Mouse (Mus musculus) adrenal gland, adult 2 months (tissue): Measurements from ENCODE around the gene Oog2. TPM values are rescaled to one million over a fixed set of nuclear protein-coding genes. Genes with fewer than 3 reads are reported as not detected.
"Not testable (repeated sequence)": the region's sequence is repeated elsewhere in the genome, so short reads cannot be mapped to it uniquely, and the experiment has no call there.

ENCODE experiments used
- DNase-seq: peaks from one replicate; pipeline ENCODE4 v3.0.0; 2021
- long read RNA-seq: library from polyadenylated mRNA; stranded (forward); transcript quantifications from one replicate; pipeline ENCODE4 v2.0.0, GENCODE M21; 2021
- polyA plus RNA-seq: library from polyadenylated mRNA; depleted of rRNA; stranded (reverse); fragments of >200 nt; gene quantifications from 2 replicates; pipeline ENCODE4 v1.2.3, GENCODE M21; 2012; rRNA removed
- total RNA-seq, 2 experiments: library from RNA; stranded (reverse); gene quantifications; 2 replicates each; pipeline ENCODE4 v1.2.3; 2021

The Oog2 gene
- not detected for total RNA-seq
- not detected in 2 replicates for polyA plus RNA-seq
- long read RNA-seq: 0 reads

GRCm38 (mm10) chr4:144190419-144190818 is at the start of gene Oog2:
Oog2 (plus strand) TSS chr4:144190719.
- no peak for DNase-seq

GRCm38 (mm10) chr4:144162563-144162962 is 28.0 kb upstream of the Oog2 start, which contains the start of gene Oog3:
Oog3 (minus strand) TSS chr4:144162663.
- DNase-seq: no peak

DNA sequence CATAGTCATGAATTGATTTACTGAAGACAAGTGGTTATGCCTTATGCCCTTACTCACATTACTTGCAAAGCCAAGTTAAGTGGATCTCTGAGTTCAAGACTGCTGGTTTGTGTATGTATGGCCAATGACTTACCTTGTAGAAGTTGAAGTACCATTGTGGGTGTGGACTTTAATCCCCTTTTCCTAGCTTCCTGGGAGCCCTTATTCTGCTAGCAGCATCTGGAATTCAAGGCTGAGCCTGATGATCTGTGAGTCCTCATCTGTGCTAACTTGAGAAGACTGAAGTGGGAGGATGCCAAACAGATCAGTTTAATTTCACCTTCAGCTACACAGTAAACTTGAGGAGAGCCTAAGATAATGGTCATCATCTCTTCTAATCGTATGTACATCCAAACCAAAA is 22.7 kb downstream of the Oog2 start, which contains the start of gene C87977:
TSS of gene C87977 (minus strand) at position 101 of the 400 bp plus-strand sequence.
- not testable (repeated sequence) for DNase-seq

Other genes with a start within 250 kb of the Oog2 start
- not detected for gene Pramef25, start 239.7 kb upstream of the Oog2 start, total RNA-seq
- gene Pramef25, start 239.7 kb upstream of the Oog2 start, polyA plus RNA-seq: not detected in 2 replicates
- not detected for gene Gm13101, start 223.8 kb upstream of the Oog2 start, total RNA-seq
- gene Gm13101, start 223.8 kb upstream of the Oog2 start, polyA plus RNA-seq: not detected in 2 replicates
- gene Pramef17, start 196.3 kb upstream of the Oog2 start, total RNA-seq: not detected
- gene Pramef17, start 196.3 kb upstream of the Oog2 start, polyA plus RNA-seq: not detected in 2 replicates
- gene Pramel4, start 131.6 kb upstream of the Oog2 start, total RNA-seq: not detected
- not detected in 2 replicates for gene Pramel4, start 131.6 kb upstream of the Oog2 start, polyA plus RNA-seq
- not detected for gene Gm13102, start 84.2 kb upstream of the Oog2 start, total RNA-seq
- gene Gm13102, start 84.2 kb upstream of the Oog2 start, polyA plus RNA-seq: not detected in 2 replicates
- gene Oog3, start 28.1 kb upstream of the Oog2 start, total RNA-seq: not detected
- gene Oog3, start 28.1 kb upstream of the Oog2 start, polyA plus RNA-seq: not detected in 2 replicates
- gene C87977, start 22.6 kb downstream of the Oog2 start, total RNA-seq: not detected
- gene C87977, start 22.6 kb downstream of the Oog2 start, polyA plus RNA-seq: not detected in 2 replicates
- not detected for gene Pramel5, start 89.8 kb downstream of the Oog2 start, total RNA-seq
- gene Pramel5, start 89.8 kb downstream of the Oog2 start, polyA plus RNA-seq: not detected in 2 replicates
- not detected for gene Gm13128, start 139.5 kb downstream of the Oog2 start, total RNA-seq
- not detected in 2 replicates for gene Gm13128, start 139.5 kb downstream of the Oog2 start, polyA plus RNA-seq
- not detected for gene Gm13119, start 167.2 kb downstream of the Oog2 start, total RNA-seq
- not detected in 2 replicates for gene Gm13119, start 167.2 kb downstream of the Oog2 start, polyA plus RNA-seq
- not detected for gene Pramef20, start 187.2 kb downstream of the Oog2 start, total RNA-seq
- not detected in 2 replicates for gene Pramef20, start 187.2 kb downstream of the Oog2 start, polyA plus RNA-seq
- not detected for gene Pramef12, start 217.7 kb downstream of the Oog2 start, total RNA-seq
- not detected in 2 replicates for gene Pramef12, start 217.7 kb downstream of the Oog2 start, polyA plus RNA-seq
- gene 1700012P22Rik, start 248.1 kb downstream of the Oog2 start, total RNA-seq: not detected
- gene 1700012P22Rik, start 248.1 kb downstream of the Oog2 start, polyA plus RNA-seq: not detected in 2 replicates